Mouse (Mus musculus) megakaryocyte progenitor cell, adult 5-6 weeks (primary cell): ENCODE results near the gene Cpox. TPM values are rescaled to one million over a fixed set of nuclear protein-coding genes. Genes with fewer than 3 reads are reported as not detected.

ENCODE experiments used
- ATAC-seq: replicated peaks from 2 replicates; pipeline ENCODE4 v1.8.0; 2016; ENCODE audit warnings: mild to moderate bottlenecking, moderate TSS enrichment, inconsistent platforms; ENCODE audit not compliant: poor library complexity
- total RNA-seq, 2 experiments: library from RNA; stranded (forward) in 1 of 2; stranded (reverse) in 1 of 2; fragments of 157-497, 149-512 nt in 1 of 2; fragments of 200-1000 nt in 1 of 2; gene quantifications; 2 replicates each; pipeline versions ENCODE4 v1.2.3 to v1.2.4; 2015 to 2017

The Cpox gene
- total RNA-seq, 2 experiments from 2014 or later = 28.9 to 73.1 TPM

- ATAC-seq = peak; percentile 64; the same call in 1 of the 2 replicates
These were observed 68.7 kb downstream of the Cpox start for GRCm38 (mm10) chr16:58738800-58739199.

GRCm38 (mm10) chr16:58740751-58741150 is 70.7 kb downstream of the Cpox start:
- no peak for ATAC-seq

- ATAC-seq = no peak
These were observed 76.6 kb downstream of the Cpox start for GRCm38 (mm10) chr16:58746715-58747114.

- peak; percentile 87 for ATAC-seq
These were observed 81.2 kb downstream of the Cpox start for GRCm38 (mm10) chr16:58751314-58751713.

GRCm38 (mm10) chr16:58756191-58756590 is 86.1 kb downstream of the Cpox start:
- ATAC-seq = peak; percentile 88

GRCm38 (mm10) chr16:58763076-58763475 is 93.0 kb downstream of the Cpox start, which contains the start of gene Olfr172:
TSS of gene Olfr172 (minus strand) at chr16:58763176.
- ATAC-seq = no peak

Other genes starting within 250 kb of the Cpox start
- gene St3gal6, start 146.0 kb upstream of the Cpox start, total RNA-seq (2015) = 2.8 and 4.5 TPM in 2 replicates
- gene St3gal6, start 146.0 kb upstream of the Cpox start, total RNA-seq (2017) = 4.0 and 8.0 TPM in 2 replicates
- gene Gm813, start 53.3 kb upstream of the Cpox start, total RNA-seq (2015) = not detected in 2 replicates
- not detected in 2 replicates for gene Gm813, start 53.3 kb upstream of the Cpox start, total RNA-seq (2017)
- 0.22 TPM in 1 of 2 replicates, not detected in the other for gene E330017A01Rik, start 31.6 kb upstream of the Cpox start, total RNA-seq (2015)
- not detected in 2 replicates for gene E330017A01Rik, start 31.6 kb upstream of the Cpox start, total RNA-seq (2017)
- gene Gpr15, start 48.8 kb downstream of the Cpox start, total RNA-seq (2015) = 0.86 and 1.1 TPM in 2 replicates
- gene Gpr15, start 48.8 kb downstream of the Cpox start, total RNA-seq (2017) = 0.78 and 2.0 TPM in 2 replicates
- 41.5 and 62.0 TPM in 2 replicates for gene Cldnd1, start 57.6 kb downstream of the Cpox start, total RNA-seq (2015)
- gene Cldnd1, start 57.6 kb downstream of the Cpox start, total RNA-seq (2017) = 14.3 and 17.6 TPM in 2 replicates
- gene Olfr172, start 92.9 kb downstream of the Cpox start, total RNA-seq (2015) = not detected in 2 replicates
- gene Olfr172, start 92.9 kb downstream of the Cpox start, total RNA-seq (2017) = not detected in 2 replicates
- not detected in 2 replicates for gene Olfr173, start 130.0 kb downstream of the Cpox start, total RNA-seq (2015)
- gene Olfr173, start 130.0 kb downstream of the Cpox start, total RNA-seq (2017) = not detected in 2 replicates
- not detected in 2 replicates for gene Olfr175-ps1, start 156.5 kb downstream of the Cpox start, total RNA-seq (2015)
- gene Olfr175-ps1, start 156.5 kb downstream of the Cpox start, total RNA-seq (2017) = not detected in 2 replicates
- not detected in 2 replicates for gene Olfr177, start 204.5 kb downstream of the Cpox start, total RNA-seq (2015)
- not detected in 2 replicates for gene Olfr177, start 204.5 kb downstream of the Cpox start, total RNA-seq (2017)
- not detected in 2 replicates for gene Olfr178, start 221.8 kb downstream of the Cpox start, total RNA-seq (2015)
- gene Olfr178, start 221.8 kb downstream of the Cpox start, total RNA-seq (2017) = not detected in 2 replicates